Mouse (Mus musculus) CH12F3 (cell line): Measurements from ENCODE around the gene Pla2g2f.

Experiments used
- in situ Hi-C: fragments of 300-500 bp; cut with MboI; formaldehyde crosslinking; loops from 2 replicates; pipeline ENCODE4 v1.14.3; 2020; ENCODE audit warnings: low sequenced_read_pairs

The Pla2g2f gene

GRCm38 (mm10) chr4:138723493-138724281 lies 33.7 kb downstream of the Pla2g2f start:
- in situ Hi-C loops, result no loop called here

- in situ Hi-C loops, result no loop called here
These were observed 38.2 kb downstream of the Pla2g2f start for GRCm38 (mm10) chr4:138719264-138719596.

- in situ Hi-C loops, result no loop called here
These were observed 38.7 kb downstream of the Pla2g2f start for GRCm38 (mm10) chr4:138718586-138719263.

- in situ Hi-C loops, result no loop called here
These were observed 40.7 kb downstream of the Pla2g2f start for GRCm38 (mm10) chr4:138716697-138717096.

- in situ Hi-C loops, result no loop called here
These were observed 43.2 kb downstream of the Pla2g2f start for GRCm38 (mm10) chr4:138714186-138714585.

GRCm38 (mm10) chr4:138712621-138713020 lies 44.8 kb downstream of the Pla2g2f start:
- in situ Hi-C loops, result no loop called here

GRCm38 (mm10) chr4:138712096-138712495 lies 45.3 kb downstream of the Pla2g2f start:
- in situ Hi-C loops, result no loop called here

- in situ Hi-C loops, result no loop called here
These were observed 46.2 kb downstream of the Pla2g2f start for GRCm38 (mm10) chr4:138711051-138711820.

GRCm38 (mm10) chr4:138710633-138711032 lies 46.8 kb downstream of the Pla2g2f start:
- in situ Hi-C loops, result no loop called here

GRCm38 (mm10) chr4:138709944-138710343 lies 47.5 kb downstream of the Pla2g2f start:
- in situ Hi-C loops, result loop anchor here (10.0 kb wide), 2 partner anchors 145 to 265 kb away; no protein-coding TSS in a partner anchor

GRCm38 (mm10) chr4:138709246-138709645 lies 48.2 kb downstream of the Pla2g2f start:
- in situ Hi-C loops, result loop anchor here (10.0 kb wide), 2 partner anchors 146 to 264 kb away; no protein-coding TSS in a partner anchor

- in situ Hi-C loops, result loop anchor here (10.0 kb wide), 2 partner anchors 146 to 264 kb away; no protein-coding TSS in a partner anchor
These were observed 48.8 kb downstream of the Pla2g2f start for GRCm38 (mm10) chr4:138708636-138709035.

GRCm38 (mm10) chr4:138706620-138707019 lies 50.8 kb downstream of the Pla2g2f start:
- in situ Hi-C loops, result loop anchor here (10.0 kb wide), 2 partner anchors 148 to 262 kb away; no protein-coding TSS in a partner anchor

GRCm38 (mm10) chr4:138704169-138704568 lies 53.3 kb downstream of the Pla2g2f start:
- in situ Hi-C loops, result loop anchor here (10.0 kb wide), 2 partner anchors 151 to 259 kb away; no protein-coding TSS in a partner anchor

- in situ Hi-C loops, result loop anchor here (10.0 kb wide), 2 partner anchors 151 to 259 kb away; no protein-coding TSS in a partner anchor
These were observed 53.8 kb downstream of the Pla2g2f start for GRCm38 (mm10) chr4:138703591-138703990.

- in situ Hi-C loops, result loop anchor here (10.0 kb wide), 2 partner anchors 152 to 258 kb away; no protein-coding TSS in a partner anchor
These were observed 54.9 kb downstream of the Pla2g2f start for GRCm38 (mm10) chr4:138702528-138702927.

- in situ Hi-C loops, result loop anchor here (10.0 kb wide), 2 partner anchors 153 to 257 kb away; no protein-coding TSS in a partner anchor
These were observed 55.4 kb downstream of the Pla2g2f start for GRCm38 (mm10) chr4:138702031-138702430.

- in situ Hi-C loops, result loop anchor here (10.0 kb wide), 2 partner anchors 154 to 256 kb away; no protein-coding TSS in a partner anchor
These were observed 56.3 kb downstream of the Pla2g2f start for GRCm38 (mm10) chr4:138701111-138701510.
